Mouse (Mus musculus): ENCODE results near the gene Ccdc24.

GRCm38 (mm10) chr4:117844467-117844866 lies 27.9 kb downstream of the Ccdc24 start:
- TF ChIP-seq CHD2 (IDR thresholded peaks at IDR 0.05; ENCODE audit: low read depth, low read length): no peak
- no peak for TF ChIP-seq HCFC1 (IDR thresholded peaks at IDR 0.05; ENCODE audit: borderline replicate concordance, insufficient read depth, low read length)

Data from ES-E14 (cell line).